8 mouse cellular contexts compared by ENCODE assay signal in the genomic region with DNA sequence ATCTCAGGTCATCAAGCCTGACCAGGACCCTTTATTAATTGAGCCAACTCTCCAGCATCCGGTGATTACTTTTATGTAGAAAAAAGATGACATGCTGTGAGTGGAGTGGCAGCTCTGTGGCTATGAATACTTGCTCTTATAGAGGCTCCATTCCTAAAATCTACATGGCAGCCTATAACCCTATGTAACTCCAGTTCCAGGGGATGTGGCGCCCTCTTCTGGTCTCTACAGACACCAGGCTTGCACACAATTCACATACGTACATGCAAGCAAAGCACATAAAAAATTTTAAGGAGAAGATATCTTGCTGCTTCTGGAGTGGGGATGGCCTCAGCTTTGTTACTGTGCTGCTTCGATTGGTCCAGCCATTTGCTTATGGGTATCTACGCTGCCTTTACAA.
DNase-seq lines count a peak whose midpoint lies in the region.

No protein-coding gene starts in this region.

- DNase-seq in adrenal gland, postnatal 14 days, result peak; percentile 39
- DNase-seq in adrenal gland, adult 2 months, result no peak
- DNase-seq in layer of hippocampus, adult 11-12 months (ENCODE audit: low spot score), result peak; percentile 63
- DNase-seq in layer of hippocampus, adult 9-11 months, result no peak
- peak; percentile 82 for DNase-seq in brain, adult 2 months (ENCODE audit: low read depth, low spot score)
- DNase-seq in hindlimb bud, embryonic 11.5 days (ENCODE audit: extremely low spot score, low read depth, low spot score), result peak; percentile 33
- peak; percentile 74 for DNase-seq in retina, embryonic 14.5 days (ENCODE audit: low spot score)
- DNase-seq in spleen, postnatal 14 days (ENCODE audit: low spot score in 2 of 2), result no peak

Comparison
In these comparisons a context has a peak if more than half of its experiments do, and no peak if none do; other contexts are left out.
1. DNase-seq: peak in adrenal gland, postnatal 14 days (single experiment), layer of hippocampus, adult 11-12 months (single experiment), brain, adult 2 months (single experiment), hindlimb bud, embryonic 11.5 days (single experiment) and retina, embryonic 14.5 days (single experiment); none in adrenal gland, adult 2 months (single experiment), layer of hippocampus, adult 9-11 months (single experiment) and spleen, postnatal 14 days (0 of 2).